Comparison of ENCODE assay signal across 8 mouse cellular contexts in the genomic region with DNA sequence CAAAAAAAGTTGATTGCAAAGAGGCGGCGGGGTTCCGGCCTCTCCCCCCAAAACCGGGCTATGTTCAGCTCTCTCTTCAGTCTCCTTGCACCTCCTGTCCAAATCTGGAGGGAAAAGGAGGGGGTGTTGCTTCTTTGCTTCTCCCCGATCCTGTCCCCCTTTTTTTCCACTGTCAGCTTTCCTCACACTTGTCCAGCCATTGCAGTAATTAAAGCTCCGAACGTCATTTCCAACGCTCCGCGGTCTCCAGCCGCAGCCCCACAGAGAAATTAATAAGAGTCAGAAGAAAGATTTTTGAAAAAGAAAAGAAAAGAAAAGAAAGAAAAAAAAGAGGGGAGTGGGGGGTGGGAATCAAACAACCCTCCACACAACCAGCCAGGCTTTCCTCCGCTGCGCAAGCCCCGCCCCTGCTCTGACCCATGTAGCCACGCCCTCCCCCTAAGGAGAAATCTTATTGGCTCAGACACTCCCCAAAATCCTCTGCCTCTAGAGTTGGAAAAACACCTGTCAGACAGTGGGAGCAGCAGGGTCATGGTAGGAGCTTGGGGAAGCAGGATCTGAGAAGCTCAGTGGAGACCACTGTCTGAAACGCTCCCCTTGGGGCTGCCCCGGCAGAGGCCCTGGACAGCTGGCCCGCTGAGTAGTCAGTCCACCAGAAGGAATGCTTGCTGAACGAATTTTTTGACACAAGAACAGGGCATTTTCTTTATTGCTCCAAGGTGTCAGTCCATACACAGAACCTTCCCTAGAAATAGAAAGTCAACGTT. TPM values are rescaled to one million over a fixed set of nuclear protein-coding genes. Genes with fewer than 3 reads are reported as not detected.
DNase-seq lines count a peak whose midpoint lies in the region; ATAC-seq and TF ChIP-seq lines count a peak whose summit lies in the region.

No protein-coding gene starts in this region.

- peak overlapping the region; percentile 88 for H3K9ac ChIP-seq in heart, embryonic 14.5 days (ENCODE audit: low read length)
- H3K9ac ChIP-seq in kidney, embryonic 16.5 days (replicated peaks; ENCODE audit: low read length), result peak overlapping the region; percentile 72
- no peak overlapping the region for H3K9ac ChIP-seq in liver, embryonic 11.5 days (ENCODE audit: low read depth, low read length)

- peak; percentile 27; the same call in 1 of the 2 replicates for TF ChIP-seq POLR2A in cortical plate, adult 2 months (IDR thresholded peaks at IDR 0.05; ENCODE audit: extremely low read depth, insufficient read depth, low read length)
- TF ChIP-seq POLR2A in myocyte (IDR thresholded peaks at IDR 0.05; ENCODE audit: insufficient read length, low read depth), result no peak

- no peaks in the 10 kb centered on the region for H3K4me1 ChIP-seq in cortical plate, adult 2 months (ENCODE audit: control insufficient read depth, insufficient read depth, low read length)
- H3K4me1 ChIP-seq in heart, embryonic 14.5 days (ENCODE audit: control insufficient read depth in 2 of 2, insufficient read depth in 2 of 2, low read length in 2 of 2), result peaks cover 0 to 14% of the 10 kb centered on the region in 2 experiments; a peak in 3 of 4 replicates
- 0 out of 2 replicates have a peak, but pooled peaks cover 7% of the 10 kb centered on the region for H3K4me1 ChIP-seq in kidney, embryonic 16.5 days (ENCODE audit: insufficient read depth, low read length)
- peaks cover 2% of the 10 kb centered on the region for H3K4me1 ChIP-seq in liver, embryonic 11.5 days (replicated peaks; ENCODE audit: control insufficient read depth, insufficient read depth, low read length)

- no peaks in the 10 kb centered on the region for H3K79me2 ChIP-seq in myocyte (ENCODE audit: control insufficient read depth, insufficient read depth)

- no peaks in the 10 kb centered on the region; the same call in 1 of the 2 replicates for H3K27me3 ChIP-seq in heart, embryonic 14.5 days (ENCODE audit: control insufficient read depth, insufficient read depth, low read length)
- peaks cover 40% of the 10 kb centered on the region for H3K27me3 ChIP-seq in kidney, embryonic 16.5 days (ENCODE audit: insufficient read depth, low read length)
- peaks cover 53% of the 10 kb centered on the region for H3K27me3 ChIP-seq in liver, embryonic 11.5 days (replicated peaks; ENCODE audit: control insufficient read depth, insufficient read depth, low read length)
- peaks cover 33% of the 10 kb centered on the region for H3K27me3 ChIP-seq in myocyte (ENCODE audit: control insufficient read depth, insufficient read depth, insufficient read length)

- DNase-seq in heart, adult 11 months, result peak; percentile 95
- no peak for DNase-seq in heart, adult 8-10 months (ENCODE audit: low spot score)
- peak; percentile 48 for DNase-seq in liver, embryonic 11.5 days (ENCODE audit: low spot score)
- no peak for DNase-seq in spleen, adult 12 weeks (ENCODE audit: low spot score)

- H3K27ac ChIP-seq in cortical plate, adult 2 months (ENCODE audit: insufficient read depth, low read length), result no peak overlapping the region
- H3K27ac ChIP-seq in heart, embryonic 14.5 days (replicated peaks in 1 of 2; ENCODE audit: control insufficient read depth in 1 of 2, insufficient read depth in 1 of 2, low read depth in 2 of 2, low read length in 2 of 2), result peak overlapping the region; percentile 91 to 99
- no peak overlapping the region for H3K27ac ChIP-seq in kidney, embryonic 16.5 days (ENCODE audit: low read length)
- no peak overlapping the region for H3K27ac ChIP-seq in liver, embryonic 11.5 days (ENCODE audit: low read depth, low read length)

- H3K4me3 ChIP-seq in cortical plate, adult 2 months (ENCODE audit: insufficient read depth, low read length), result peak overlapping the region; percentile 91
- peak overlapping the region; percentile 81 to 83 for H3K4me3 ChIP-seq in heart, embryonic 14.5 days (ENCODE audit: control insufficient read depth in 1 of 2, insufficient read depth in 1 of 2, low read depth in 1 of 2, low read length in 2 of 2)
- peak overlapping the region; percentile 74 for H3K4me3 ChIP-seq in kidney, embryonic 16.5 days (ENCODE audit: low read length)
- H3K4me3 ChIP-seq in liver, embryonic 11.5 days (ENCODE audit: low read depth, low read length), result peak overlapping the region; percentile 60
- H3K4me3 ChIP-seq in myocyte, result no peak overlapping the region

- H3ac ChIP-seq in myocyte (ENCODE audit: control insufficient read depth, insufficient read length), result no peak overlapping the region

- no peaks in the 10 kb centered on the region for H3K36me3 ChIP-seq in heart, embryonic 14.5 days (ENCODE audit: control insufficient read depth, insufficient read depth, low read length)
- H3K36me3 ChIP-seq in kidney, embryonic 16.5 days (ENCODE audit: insufficient read depth, low read length), result no peaks in the 10 kb centered on the region
- H3K36me3 ChIP-seq in liver, embryonic 11.5 days (ENCODE audit: control insufficient read depth, insufficient read depth, low read length), result no peaks in the 10 kb centered on the region
- no peaks in the 10 kb centered on the region for H3K36me3 ChIP-seq in myocyte (ENCODE audit: control insufficient read depth, insufficient read depth)

- WGBS in heart, embryonic 14.5 days, result 3% methylated on average over 20 of the region's 20 CpGs
- WGBS in kidney, embryonic 16.5 days, result 4% methylated on average over 20 of the region's 20 CpGs
- 5% methylated on average over 20 of the region's 20 CpGs for WGBS in liver, embryonic 11.5 days

- no peaks in the 10 kb centered on the region for H3K9me3 ChIP-seq in heart, embryonic 14.5 days (ENCODE audit: control insufficient read depth, low read length)
- no peaks in the 10 kb centered on the region for H3K9me3 ChIP-seq in kidney, embryonic 16.5 days (ENCODE audit: low read length)
- no peaks in the 10 kb centered on the region for H3K9me3 ChIP-seq in liver, embryonic 11.5 days (ENCODE audit: control insufficient read depth, low read length)

- no peak; the same call in 1 of the 2 replicates for ATAC-seq in heart, embryonic 14.5 days (ENCODE audit: insufficient number of reproducible peaks, insufficient read depth, low FRiP score, low read depth)
- ATAC-seq in kidney, embryonic 16.5 days (ENCODE audit: low FRiP score, low TSS enrichment), result peak; percentile 80
- ATAC-seq in liver, embryonic 11.5 days (replicated peaks; ENCODE audit: low FRiP score), result peak; percentile 71

- peak overlapping the region; percentile 82 for H3K4me2 ChIP-seq in heart, embryonic 14.5 days (ENCODE audit: low read length)
- peak overlapping the region; percentile 97 for H3K4me2 ChIP-seq in kidney, embryonic 16.5 days (replicated peaks; ENCODE audit: low read depth, low read length)
- peak overlapping the region; percentile 94 for H3K4me2 ChIP-seq in liver, embryonic 11.5 days
- peak overlapping the region; percentile 30 for H3K4me2 ChIP-seq in myocyte (ENCODE audit: low read depth)

- TF ChIP-seq CTCF in cortical plate, adult 2 months (IDR thresholded peaks at IDR 0.05; ENCODE audit: extremely low read depth, insufficient read depth, low read length), result no peak

TF ChIP-seq in myocyte, 11 proteins besides CTCF, POLR2A, EP300 and RAD21:
- no peak for TF ChIP-seq CEBPB (IDR thresholded peaks at IDR 0.05; ENCODE audit: insufficient read depth, poor library complexity, severe bottlenecking)
- TF ChIP-seq MYOD1 (IDR thresholded peaks at IDR 0.05; ENCODE audit: control insufficient read depth in 1 of 3, insufficient read length in 2 of 3, low read depth in 2 of 3), result no peak
- TF ChIP-seq MYOG (IDR thresholded peaks at IDR 0.05; ENCODE audit: control insufficient read depth in 1 of 3, insufficient read depth in 1 of 3, insufficient read length in 2 of 3, low read depth in 2 of 3), result no peak
- TF ChIP-seq E2F4 (IDR thresholded peaks at IDR 0.05; ENCODE audit: insufficient read depth), result no peak
- no peak for TF ChIP-seq REST (IDR thresholded peaks at IDR 0.05; ENCODE audit: insufficient read depth, insufficient read length)
- no peak for TF ChIP-seq TCF12 (IDR thresholded peaks at IDR 0.05; ENCODE audit: insufficient read depth, poor library complexity, severe bottlenecking)
- no peak for TF ChIP-seq MAX (IDR thresholded peaks at IDR 0.05; ENCODE audit: low read depth)
- no peak for TF ChIP-seq USF1 (IDR thresholded peaks at IDR 0.05; ENCODE audit: low read depth)
- no peak for TF ChIP-seq SRF (IDR thresholded peaks at IDR 0.05; ENCODE audit: control insufficient read depth, insufficient read length, low read depth)
- TF ChIP-seq POLR2AphosphoS2 (IDR thresholded peaks at IDR 0.05; ENCODE audit: insufficient read length, low read depth), result no peak
- TF ChIP-seq TCF3 (IDR thresholded peaks at IDR 0.05; ENCODE audit: insufficient read length, low read depth), result no peak
TF ChIP-seq in myocyte: peak in this region for 0.

RNA-seq across cellular contexts. Expression of a gene that starts 0.5 kb away (rescaled TPM):
- total RNA-seq in heart, adult 8-10 months (2022), result 10 to 100 TPM; 12.7 to 18.3 (median 13.8) TPM
- polyA plus RNA-seq in cortical plate, adult 2 months (2012; rRNA removed), result 10.5 and 11.4 TPM in 2 replicates
- polyA plus RNA-seq in heart, embryonic 14.5 days (2014; fragmentation: Nextera tagmentation; extraction: Ambion mirVana), result 13.4 and 13.8 TPM in 2 replicates
- 5.6 and 6.6 TPM in 2 replicates for polyA plus RNA-seq in kidney, embryonic 16.5 days (2015; fragmentation: Nextera tagmentation; extraction: Ambion mirVana)
- 0.08 and 0.11 TPM in 2 replicates for polyA plus RNA-seq in liver, embryonic 11.5 days (2014; fragmentation: Nextera tagmentation; extraction: Ambion mirVana)
- polyA plus RNA-seq in myocyte (2012; fragmentation: generic; extraction: Trizol), result not detected

Comparison
In these comparisons a context has a peak if more than half of its experiments do, and no peak if none do; other contexts are left out.
1. DNase-seq: peak in heart, adult 11 months (single experiment) and liver, embryonic 11.5 days (single experiment); none in heart, adult 8-10 months (single experiment) and spleen, adult 12 weeks (single experiment).
2. H3K27ac ChIP-seq: peak in heart, embryonic 14.5 days (2 of 2); none in cortical plate, adult 2 months (single experiment), kidney, embryonic 16.5 days (single experiment) and liver, embryonic 11.5 days (single experiment).
3. H3K4me2 ChIP-seq: peak in every context shown above with its lines; median percentile 97 in kidney, embryonic 16.5 days; 94 in liver, embryonic 11.5 days; 82 in heart, embryonic 14.5 days; 30 in myocyte.